Mouse (Mus musculus) spleen, adult 2 months (tissue): ENCODE data around the gene Prepl. TPM values are rescaled to one million over a fixed set of nuclear protein-coding genes. Genes with fewer than 3 reads are reported as not detected.

Experiments used
- DNase-seq, 2 experiments: peaks; one replicate each; pipeline versions ENCODE4 v3.0.0 to v3.0.0-alpha.2; 2012 to 2021; ENCODE audit warnings: low spot score in 2 of 2, low read depth in 1 of 2
- H3K27ac ChIP-seq: fragments of 200-500 bp; 2 replicates; pipeline ENCODE4 v1.5.1; 2012; ENCODE audit warnings: low read length, inconsistent platforms; ENCODE audit not compliant: insufficient read depth
- H3K27me3 ChIP-seq: fragments of 200-500 bp; 2 replicates; pipeline ENCODE4 v1.6.1; 2012; ENCODE audit warnings: mild to moderate bottlenecking, moderate library complexity, low read length, inconsistent platforms; ENCODE audit not compliant: control insufficient read depth, insufficient read depth
- H3K36me3 ChIP-seq: fragments of 200-500 bp; 2 replicates; pipeline ENCODE4 v1.6.1; 2012; ENCODE audit warnings: mild to moderate bottlenecking, low read length, inconsistent platforms; ENCODE audit not compliant: control insufficient read depth, insufficient read depth
- H3K4me1 ChIP-seq: fragments of 200-500 bp; 2 replicates; pipeline ENCODE4 v1.6.1; 2011; ENCODE audit warnings: inconsistent platforms; ENCODE audit not compliant: control insufficient read depth, insufficient read depth, insufficient read length
- H3K4me3 ChIP-seq: fragments of 200-500 bp; 2 replicates; pipeline ENCODE4 v1.5.1; 2011; ENCODE audit warnings: mild to moderate bottlenecking, inconsistent platforms; ENCODE audit not compliant: insufficient read depth, insufficient read length; ENCODE audit errors: extremely low read depth
- CTCF ChIP-seq: fragments of 200-500 bp; IDR thresholded peaks from 2 replicates; pipeline ENCODE4 v1.5.1; 2011; ENCODE audit warnings: mild to moderate bottlenecking, inconsistent platforms; ENCODE audit not compliant: insufficient read depth, insufficient read length, insufficient replicate concordance; ENCODE audit errors: extremely low read depth
- POLR2A ChIP-seq: fragments of 200-500 bp; IDR thresholded peaks from 2 replicates; pipeline ENCODE4 v1.6.1; 2011; ENCODE audit warnings: low read depth, low read length, inconsistent platforms
- WGBS: fragments of 180-500 bp; shearing (Covaris S2); methylation state at CpG from one replicate; pipeline ENCODE4 v1.1.7; 2018; 5-methylcytosine and 5-hydroxymethylcytosine counted together
- polyA plus RNA-seq: library from polyadenylated mRNA; depleted of rRNA; stranded (reverse); fragments of >200 nt; gene quantifications from 2 replicates; pipeline ENCODE4 v1.2.3, GENCODE M21; 2012

Prepl gene
- polyA plus RNA-seq, 1 experiment, result 4.8 TPM

GRCm38 (mm10) chr17:85038311-85038710 lies 51.7 kb downstream of the Prepl start:
- DNase-seq, result no peak
- 91% methylated on average over 4 of the region's 4 CpGs for WGBS
- Histone ChIP-seq H3K27ac (no peak overlapping the region), H3K36me3 (no peaks in the 10 kb centered on the region), H3K4me3 (no peak overlapping the region), H3K27me3 (no peaks in the 10 kb centered on the region), H3K4me1 (no peaks in the 10 kb centered on the region)
- no peak for TF ChIP-seq POLR2A
- TF ChIP-seq CTCF, result no peak

- DNase-seq, result no peak
These were observed 52.2 kb downstream of the Prepl start for GRCm38 (mm10) chr17:85037855-85038254.

DNA sequence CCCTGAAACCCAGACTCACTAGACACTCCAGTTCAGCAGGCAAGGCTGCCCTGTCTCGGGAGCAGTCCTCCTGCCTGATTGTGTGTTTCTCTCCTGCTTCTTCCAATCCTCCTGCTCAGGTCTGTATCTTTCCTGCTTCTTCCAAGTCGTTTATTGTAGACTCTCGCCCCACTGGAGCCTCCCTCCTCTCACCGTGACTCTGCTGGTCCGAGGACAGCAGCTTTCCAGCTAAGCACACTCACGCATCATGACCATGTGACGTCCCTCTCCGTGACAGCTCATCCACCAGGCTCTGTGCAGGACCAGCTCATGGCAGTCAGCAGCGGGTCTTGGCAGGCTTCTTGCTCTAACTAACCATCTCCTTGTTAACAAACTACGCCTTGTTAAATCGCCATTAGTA lies 56.0 kb downstream of the Prepl start:
- no peak for DNase-seq
- Histone ChIP-seq H3K4me1 (no peaks in the 10 kb centered on the region), H3K36me3 (no peaks in the 10 kb centered on the region), H3K27ac (no peak overlapping the region), H3K4me3 (no peak overlapping the region), H3K27me3 (no peaks in the 10 kb centered on the region; the same call in 1 of the 2 replicates)
- TF ChIP-seq CTCF (no peak), POLR2A (no peak)
- 72% methylated on average over 11 of the region's 11 CpGs for WGBS

More at GRCm38 (mm10) chr17:85037855-85038254, 52.2 kb downstream of the Prepl start:
- no peak for TF ChIP-seq POLR2A
- TF ChIP-seq CTCF, result no peak
- Histone ChIP-seq H3K36me3 (no peaks in the 10 kb centered on the region), H3K4me1 (no peaks in the 10 kb centered on the region), H3K27ac (no peak overlapping the region), H3K27me3 (no peaks in the 10 kb centered on the region), H3K4me3 (no peak overlapping the region)
- WGBS, result 91% methylated on average over 5 of the region's 5 CpGs

DNA sequence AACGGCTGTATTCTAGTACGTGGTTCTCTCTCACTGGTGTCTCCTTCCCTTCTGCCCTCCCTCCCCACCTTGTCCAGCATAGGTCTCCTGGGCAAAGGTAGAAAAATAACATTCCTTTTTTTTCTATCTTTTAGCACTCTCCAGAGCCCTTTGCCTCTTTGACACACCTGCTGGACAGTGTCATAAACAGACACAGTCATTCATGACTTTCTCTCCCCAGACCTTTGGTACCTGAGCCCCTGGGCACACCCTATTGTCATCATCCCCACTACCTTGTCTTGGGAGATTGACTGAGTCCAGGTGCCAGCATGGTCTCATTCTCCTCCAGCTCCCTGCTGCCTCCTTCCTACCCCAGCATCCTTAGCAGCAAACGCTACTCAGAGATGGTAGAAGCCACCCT lies 57.0 kb downstream of the Prepl start:
- TF ChIP-seq CTCF (no peak), POLR2A (no peak)
- no peaks in the 10 kb centered on the region; the same call in 1 of the 2 replicates for H3K27me3 ChIP-seq
- 88% methylated on average over 3 of the region's 3 CpGs for WGBS
- DNase-seq, result no peak
- no peaks in the 10 kb centered on the region for H3K4me1 ChIP-seq
- H3K36me3 ChIP-seq, result no peaks in the 10 kb centered on the region
- H3K27ac ChIP-seq, result no peak overlapping the region
- no peak overlapping the region for H3K4me3 ChIP-seq

- H3K4me1 ChIP-seq, result no peaks in the 10 kb centered on the region
- DNase-seq, result no peak
- H3K4me3 ChIP-seq, result no peak overlapping the region
- H3K27ac ChIP-seq, result no peak overlapping the region
- no peaks in the 10 kb centered on the region for H3K36me3 ChIP-seq
- WGBS, result 76% methylated on average over 5 of the region's 5 CpGs
- TF ChIP-seq CTCF, result no peak
- TF ChIP-seq POLR2A, result no peak
- H3K27me3 ChIP-seq, result no peaks in the 10 kb centered on the region; the same call in 1 of the 2 replicates
These were observed 59.4 kb downstream of the Prepl start for GRCm38 (mm10) chr17:85030651-85031050.

- no peaks in the 10 kb centered on the region for H3K36me3 ChIP-seq
- DNase-seq, result no peak
- H3K27ac ChIP-seq, result no peak overlapping the region
- 93% methylated on average over 10 of the region's 10 CpGs for WGBS
- no peaks in the 10 kb centered on the region for H3K4me1 ChIP-seq
- no peak for TF ChIP-seq POLR2A
- H3K4me3 ChIP-seq, result no peak overlapping the region
- no peaks in the 10 kb centered on the region; the same call in 1 of the 2 replicates for H3K27me3 ChIP-seq
These were observed 61.2 kb downstream of the Prepl start for GRCm38 (mm10) chr17:85028797-85029196.

GRCm38 (mm10) chr17:85028093-85028739 lies 61.8 kb downstream of the Prepl start, which contains the start of gene Slc3a1:
TSS of gene Slc3a1 (plus strand) at chr17:85028376.
- 93% methylated on average over 20 of the region's 20 CpGs for WGBS
- TF ChIP-seq CTCF (no peak), POLR2A (no peak)
- Histone ChIP-seq H3K4me1 (no peaks in the 10 kb centered on the region), H3K27me3 (no peaks in the 10 kb centered on the region; the same call in 1 of the 2 replicates), H3K36me3 (no peaks in the 10 kb centered on the region), H3K27ac (no peak within 1 kb of the TSS), H3K4me3 (no peak within 1 kb of the TSS)
- DNase-seq, result no peak
